Mouse (Mus musculus) forebrain, embryonic 13.5 days (tissue): ENCODE results near the gene Reps2. TPM values are rescaled to one million over a fixed set of nuclear protein-coding genes. Genes with fewer than 3 reads are reported as not detected.

Source experiments
- ATAC-seq: fragments of 200-750 bp; cut with Nextera tagmentation; 2 replicates; pipeline ENCODE4 v1.8.0; 2017
- H3K27ac ChIP-seq: fragments of 300-500 bp; sonication (generic); 2 replicates; pipeline ENCODE4 v1.5.1; 2015; ENCODE audit warnings: inconsistent platforms, mild to moderate bottlenecking, moderate library complexity
- H3K27me3 ChIP-seq: fragments of 300-500 bp; sonication (generic); 2 replicates; pipeline ENCODE4 v1.6.1; 2015; ENCODE audit warnings: mild to moderate bottlenecking, inconsistent platforms
- H3K36me3 ChIP-seq: fragments of 300-500 bp; sonication (generic); 2 replicates; pipeline ENCODE4 v1.6.1; 2015; ENCODE audit warnings: mild to moderate bottlenecking, inconsistent platforms; ENCODE audit not compliant: poor library complexity, severe bottlenecking
- H3K4me1 ChIP-seq: fragments of 300-500 bp; sonication (generic); 2 replicates; pipeline ENCODE4 v1.6.1; 2015; ENCODE audit warnings: inconsistent platforms
- H3K4me2 ChIP-seq: fragments of 300-500 bp; sonication (generic); 2 replicates; pipeline ENCODE4 v1.6.1; 2015; ENCODE audit warnings: inconsistent platforms, mild to moderate bottlenecking, moderate library complexity
- H3K4me3 ChIP-seq: fragments of 300-500 bp; sonication (generic); 2 replicates; pipeline ENCODE4 v1.5.1; 2015; ENCODE audit warnings: mild to moderate bottlenecking, inconsistent platforms
- H3K9ac ChIP-seq: fragments of 300-500 bp; sonication (generic); 2 replicates; pipeline ENCODE4 v1.6.1; 2015; ENCODE audit warnings: mild to moderate bottlenecking, inconsistent platforms
- H3K9me3 ChIP-seq: fragments of 300-500 bp; sonication (generic); replicated peaks from 2 replicates; pipeline ENCODE4 v1.6.1; 2016; ENCODE audit warnings: inconsistent platforms
- WGBS: fragments of 180-500 bp; shearing (Covaris S2); methylation state at CpG from one replicate; pipeline ENCODE4 v1.1.7; 2015; 5-methylcytosine and 5-hydroxymethylcytosine counted together
- polyA plus RNA-seq: library from polyadenylated mRNA; unstranded; fragments of >200 nt; fragmentation: Nextera tagmentation; extraction: Ambion mirVana; gene quantifications from 2 replicates; pipeline ENCODE4 v1.2.1, GENCODE M21; 2015

The Reps2 gene
- polyA plus RNA-seq, 1 experiment from 2014 or later = 1.4 TPM

DNA sequence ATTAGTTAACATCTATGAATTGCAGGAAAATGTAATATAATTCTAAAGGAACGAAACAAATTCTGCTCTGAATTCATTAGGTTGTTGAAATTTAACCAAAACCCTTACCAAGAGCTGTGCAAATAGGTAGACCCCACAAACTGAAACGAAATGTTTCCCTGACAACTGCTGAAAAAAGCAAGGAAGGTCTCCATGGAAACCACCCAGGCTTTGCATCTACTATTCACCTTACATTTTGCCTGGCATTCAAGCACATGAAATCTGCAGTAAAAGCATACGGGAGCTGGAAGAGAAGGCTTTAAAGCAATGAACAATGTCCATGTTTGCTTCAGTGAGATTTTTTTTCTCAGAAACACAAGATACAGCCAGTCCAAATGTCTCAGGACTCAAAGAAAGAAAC is 59.1 kb downstream of the Reps2 start:
- 37% methylated on average over 3 of the region's 3 CpGs for WGBS
- ATAC-seq = peak; percentile 33; the same call in 1 of the 2 replicates
- Histone ChIP-seq H3K4me1 (no peaks in the 10 kb centered on the region), H3K27ac (peak overlapping the region; percentile 5; the same call in 1 of the 2 replicates), H3K4me3 (no peak overlapping the region), H3K27me3 (no peaks in the 10 kb centered on the region; the same call in 1 of the 2 replicates), H3K36me3 (no peaks in the 10 kb centered on the region), H3K9ac (no peak overlapping the region), H3K4me2 (no peak overlapping the region), H3K9me3 (no peaks in the 10 kb centered on the region)

DNA sequence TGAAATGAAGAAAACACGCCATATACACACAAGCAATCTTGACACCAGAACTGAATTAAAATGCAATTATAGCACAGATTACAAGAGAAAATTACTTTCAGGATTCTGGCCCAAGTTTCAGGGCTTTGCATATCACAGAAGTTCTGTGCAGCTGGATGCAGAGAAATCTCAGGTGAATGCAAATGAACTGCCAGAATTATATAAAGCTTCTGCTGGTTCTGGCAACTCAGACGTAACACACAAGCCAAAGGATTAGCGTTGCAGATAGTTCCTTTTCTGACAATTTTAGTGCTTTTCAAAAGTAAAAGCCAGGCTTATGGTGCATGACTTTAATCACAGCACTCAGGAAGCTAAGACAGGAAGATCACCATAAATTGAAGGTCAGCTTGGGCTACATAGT is 62.9 kb downstream of the Reps2 start:
- no peak overlapping the region for H3K9ac ChIP-seq
- H3K4me3 ChIP-seq = no peak overlapping the region
- H3K27me3 ChIP-seq = no peaks in the 10 kb centered on the region; the same call in 1 of the 2 replicates
- H3K4me1 ChIP-seq = no peaks in the 10 kb centered on the region
- no peaks in the 10 kb centered on the region for H3K36me3 ChIP-seq
- 78% methylated on average over 3 of the region's 3 CpGs for WGBS
- no peak for ATAC-seq
- no peaks in the 10 kb centered on the region for H3K9me3 ChIP-seq
- no peak overlapping the region for H3K4me2 ChIP-seq
- no peak overlapping the region for H3K27ac ChIP-seq

DNA sequence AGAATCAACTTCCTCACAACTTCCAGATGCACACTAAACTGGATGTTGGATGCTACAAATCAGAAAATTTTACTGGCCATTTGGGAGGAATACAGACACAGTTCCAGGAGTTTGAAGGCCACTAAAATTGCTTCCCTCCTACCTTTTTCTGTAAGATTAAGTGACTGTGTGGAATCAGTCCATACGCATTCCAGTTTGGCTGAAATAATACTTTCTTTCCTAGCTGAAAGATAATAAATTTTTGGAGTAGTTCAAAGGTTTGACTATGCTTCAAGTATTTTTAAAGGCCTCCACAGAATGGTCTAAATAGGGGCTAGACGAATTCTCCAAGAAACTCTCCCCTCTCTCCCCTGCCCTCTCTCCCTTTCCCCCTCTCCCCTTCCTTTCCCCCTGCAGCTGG is 75.0 kb downstream of the Reps2 start:
- Histone ChIP-seq H3K9ac (no peak overlapping the region), H3K27me3 (no peaks in the 10 kb centered on the region), H3K4me2 (no peak overlapping the region), H3K27ac (no peak overlapping the region), H3K9me3 (no peaks in the 10 kb centered on the region), H3K4me3 (no peak overlapping the region), H3K36me3 (no peaks in the 10 kb centered on the region), H3K4me1 (no peaks in the 10 kb centered on the region)
- whole genome bisulfite sequencing = 72% methylated on average over 2 of the region's 2 CpGs
- ATAC-seq = no peak

DNA sequence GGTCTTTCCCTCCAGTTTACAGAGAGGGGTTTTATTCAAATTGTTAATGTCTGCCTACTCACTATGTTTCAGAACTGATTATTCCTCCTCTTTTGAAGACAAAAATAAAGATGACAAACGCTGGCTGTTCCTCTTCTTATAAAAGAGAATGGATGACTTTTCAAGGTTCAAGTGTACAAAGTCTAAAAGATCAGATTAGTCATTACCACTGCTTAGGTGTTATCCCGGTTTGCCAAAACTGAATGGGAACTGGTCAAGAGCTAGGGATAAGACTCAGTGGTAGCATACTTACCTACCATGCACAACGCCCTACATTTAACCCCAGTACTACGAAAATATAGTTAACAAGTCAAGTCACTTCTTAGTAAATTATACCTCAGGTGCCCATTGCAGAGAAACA is 77.9 kb downstream of the Reps2 start:
- WGBS = 89% methylated on average over 4 of the region's 4 CpGs
- Histone ChIP-seq H3K9ac (no peak overlapping the region), H3K27ac (no peak overlapping the region), H3K4me2 (no peak overlapping the region), H3K9me3 (no peaks in the 10 kb centered on the region), H3K4me1 (no peaks in the 10 kb centered on the region), H3K4me3 (no peak overlapping the region), H3K36me3 (no peaks in the 10 kb centered on the region), H3K27me3 (0 out of 2 replicates have a peak, but pooled peaks cover 2% of the 10 kb centered on the region)
- ATAC-seq = no peak

DNA sequence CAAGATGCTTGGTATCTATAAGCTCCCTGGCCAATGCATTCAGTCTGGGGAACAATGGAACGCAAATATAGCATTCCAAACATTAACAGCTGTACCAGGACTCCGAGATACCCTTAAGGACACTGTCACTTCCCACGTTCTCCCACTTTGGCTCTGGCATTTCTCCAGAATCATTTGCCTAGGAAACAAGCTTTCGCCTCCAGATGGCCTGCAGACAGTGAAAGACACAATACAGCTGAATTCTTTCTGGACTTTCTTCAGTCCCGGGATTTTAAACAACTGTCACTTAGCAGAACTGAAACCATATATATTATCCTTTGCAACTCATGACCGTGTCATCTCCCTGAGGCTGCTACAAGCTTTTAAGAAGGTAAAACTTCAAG is 87.0 kb downstream of the Reps2 start:
- Histone ChIP-seq H3K4me3 (no peak overlapping the region), H3K9ac (no peak overlapping the region), H3K9me3 (no peaks in the 10 kb centered on the region), H3K4me2 (no peak overlapping the region), H3K27ac (no peak overlapping the region), H3K4me1 (no peaks in the 10 kb centered on the region), H3K27me3 (peaks cover 14% of the 10 kb centered on the region; the same call in 1 of the 2 replicates), H3K36me3 (no peaks in the 10 kb centered on the region)
- ATAC-seq = 0 out of 2 replicates have a peak, but pooled peaks have one; percentile 30
- whole genome bisulfite sequencing = 59% methylated on average over 6 of the region's 6 CpGs

DNA sequence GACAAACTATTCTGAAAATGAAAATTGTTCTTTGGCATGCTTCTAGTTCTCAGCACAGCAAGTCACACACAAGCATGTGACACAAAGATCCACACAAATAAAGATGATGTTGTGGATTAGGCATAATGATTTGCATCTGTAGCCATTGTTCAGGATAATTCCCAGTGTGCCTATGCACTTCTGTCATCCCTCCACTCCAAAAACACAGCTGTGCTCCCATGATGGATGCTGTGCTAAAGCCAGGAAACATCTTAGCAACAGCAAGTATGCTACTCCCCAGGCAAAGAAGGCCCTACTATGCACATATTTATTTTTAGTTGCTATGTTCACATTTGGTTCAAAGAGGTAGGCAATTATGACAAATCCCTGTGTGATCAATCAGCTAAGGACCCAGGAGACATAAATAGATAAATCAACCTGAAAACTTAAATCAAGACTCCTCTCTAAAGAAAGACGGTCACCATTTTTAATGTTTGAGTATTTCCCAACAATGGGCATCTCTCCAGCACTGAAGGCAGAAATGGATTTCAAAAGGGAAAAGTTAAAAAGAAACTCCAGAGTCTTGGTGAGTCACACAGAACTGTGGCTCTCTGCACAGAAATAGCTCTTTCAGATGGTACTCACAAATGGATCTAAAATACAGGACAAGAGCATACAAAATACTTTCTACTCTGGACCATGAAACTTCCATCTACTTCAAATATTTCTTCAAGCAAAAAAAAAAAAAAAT is 87.6 kb downstream of the Reps2 start:
- Histone ChIP-seq H3K4me1 (no peaks in the 10 kb centered on the region), H3K27ac (no peak overlapping the region), H3K9ac (no peak overlapping the region), H3K4me2 (no peak overlapping the region), H3K4me3 (no peak overlapping the region), H3K27me3 (peaks cover 14% of the 10 kb centered on the region; the same call in 1 of the 2 replicates), H3K9me3 (no peaks in the 10 kb centered on the region), H3K36me3 (no peaks in the 10 kb centered on the region)
- 100% methylated on average over 1 of the region's 1 CpGs for WGBS
- ATAC-seq = peak; percentile 36; the same call in 1 of the 2 replicates

DNA sequence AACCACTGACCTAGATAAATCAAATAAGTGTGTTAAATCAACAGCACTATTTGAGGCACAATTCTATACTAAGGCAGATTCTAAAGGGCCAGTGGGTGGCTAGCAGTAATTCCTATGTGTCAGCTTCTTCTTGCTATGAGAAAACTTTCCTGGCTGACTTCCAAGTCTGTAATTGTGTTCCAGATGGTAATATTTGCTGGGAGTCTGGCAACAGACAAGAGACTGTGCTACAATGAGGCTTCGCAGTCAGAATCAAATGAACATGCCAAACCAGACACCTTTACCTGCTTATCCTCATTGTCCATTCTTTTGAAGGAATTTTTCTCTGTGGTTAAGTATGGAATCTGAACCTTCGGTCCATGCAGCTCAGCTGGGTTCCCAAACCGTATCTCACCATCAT is 88.9 kb downstream of the Reps2 start:
- Histone ChIP-seq H3K4me1 (no peaks in the 10 kb centered on the region), H3K9me3 (no peaks in the 10 kb centered on the region), H3K27ac (no peak overlapping the region), H3K27me3 (peaks cover 9% of the 10 kb centered on the region; the same call in 1 of the 2 replicates), H3K4me2 (no peak overlapping the region), H3K4me3 (no peak overlapping the region), H3K9ac (no peak overlapping the region), H3K36me3 (no peaks in the 10 kb centered on the region)
- 60% methylated on average over 3 of the region's 3 CpGs for WGBS
- no peak for ATAC-seq

DNA sequence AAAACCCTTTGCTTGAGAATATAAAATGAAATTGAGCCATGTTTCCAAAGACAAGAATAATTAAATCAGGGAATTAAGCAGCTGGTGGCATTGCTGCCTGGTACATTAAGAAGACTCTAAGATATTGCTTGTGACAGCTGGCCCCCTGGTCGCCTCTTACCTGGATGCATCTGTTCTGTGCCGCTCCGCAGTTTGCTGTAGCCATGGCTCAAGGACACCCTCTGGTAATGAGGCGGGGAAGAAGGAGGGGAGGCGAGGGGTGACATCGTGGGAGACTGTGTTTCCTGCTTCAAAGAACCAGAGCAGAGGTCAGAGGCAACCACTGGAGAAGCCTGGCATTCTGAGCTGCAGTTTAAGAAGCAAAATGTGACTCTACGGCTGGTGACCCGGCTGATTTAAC is 91.1 kb downstream of the Reps2 start:
- Histone ChIP-seq H3K36me3 (no peaks in the 10 kb centered on the region), H3K9me3 (no peaks in the 10 kb centered on the region), H3K4me2 (no peak overlapping the region), H3K4me3 (no peak overlapping the region), H3K4me1 (no peaks in the 10 kb centered on the region), H3K27me3 (peaks cover 9% of the 10 kb centered on the region; the same call in 1 of the 2 replicates), H3K27ac (no peak overlapping the region), H3K9ac (no peak overlapping the region)
- WGBS = 57% methylated on average over 8 of the region's 8 CpGs
- no peak for ATAC-seq

DNA sequence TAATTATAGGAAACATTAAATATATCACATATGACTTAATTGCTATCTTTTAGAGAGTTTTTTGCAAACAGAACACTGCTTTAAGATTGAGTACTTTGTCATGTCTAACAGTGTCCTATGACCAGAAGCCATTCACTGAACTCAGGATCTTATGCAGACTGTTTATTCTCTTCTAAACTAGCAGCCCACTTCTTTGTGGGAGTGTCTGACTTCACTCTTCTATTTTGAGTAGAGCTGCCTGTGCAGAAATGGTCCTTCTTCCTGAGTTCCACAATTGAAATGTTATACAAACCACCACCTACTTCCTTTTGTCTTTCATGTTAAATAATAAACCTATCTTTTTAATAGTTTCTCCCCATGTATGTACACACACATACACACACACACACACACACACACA is 98.4 kb downstream of the Reps2 start:
- Histone ChIP-seq H3K27me3 (no peaks in the 10 kb centered on the region; the same call in 1 of the 2 replicates), H3K36me3 (no peaks in the 10 kb centered on the region), H3K4me1 (no peaks in the 10 kb centered on the region), H3K4me3 (no peak overlapping the region), H3K9ac (no peak overlapping the region), H3K27ac (no peak overlapping the region), H3K4me2 (no peak overlapping the region), H3K9me3 (no peaks in the 10 kb centered on the region)
- ATAC-seq = no peak

DNA sequence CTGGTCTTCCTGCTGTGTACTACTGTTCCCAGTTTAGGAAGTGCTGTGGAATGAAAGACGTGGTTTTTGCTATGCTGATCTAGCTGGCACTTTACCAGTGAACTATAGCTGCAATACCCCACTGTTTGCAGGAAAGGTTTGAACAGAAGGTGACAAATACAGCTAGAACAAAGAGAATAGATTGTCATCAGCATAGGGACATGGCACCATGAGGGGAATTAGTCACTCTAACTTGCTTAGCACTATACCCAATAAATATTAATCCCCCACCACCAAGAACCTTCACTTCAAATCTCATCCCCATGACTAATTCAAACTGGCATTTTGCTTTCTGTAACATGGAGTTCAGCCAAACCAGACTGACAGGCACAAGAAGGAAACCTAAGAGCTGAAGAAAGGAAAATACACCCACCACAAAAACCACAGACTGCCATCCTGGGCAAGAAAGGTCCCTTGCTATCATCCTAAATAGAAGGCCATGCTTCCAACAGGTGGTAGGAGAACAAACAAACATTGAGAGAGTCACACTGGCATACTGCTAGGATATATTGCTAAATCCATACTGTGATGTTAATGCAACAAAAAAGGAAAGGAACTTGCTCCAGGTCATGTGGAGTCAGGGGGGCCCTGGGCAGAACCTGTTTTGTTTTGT is 100.7 kb downstream of the Reps2 start:
- ATAC-seq = no peak; the same call in 1 of the 2 replicates
- H3K4me3 ChIP-seq = no peak overlapping the region
- no peaks in the 10 kb centered on the region for H3K4me1 ChIP-seq
- H3K36me3 ChIP-seq = no peaks in the 10 kb centered on the region
- H3K9me3 ChIP-seq = no peaks in the 10 kb centered on the region
- H3K27me3 ChIP-seq = no peaks in the 10 kb centered on the region
- no peak overlapping the region for H3K9ac ChIP-seq
- no peak overlapping the region for H3K4me2 ChIP-seq
- 60% methylated on average over 1 of the region's 1 CpGs for WGBS
- no peak overlapping the region for H3K27ac ChIP-seq

DNA sequence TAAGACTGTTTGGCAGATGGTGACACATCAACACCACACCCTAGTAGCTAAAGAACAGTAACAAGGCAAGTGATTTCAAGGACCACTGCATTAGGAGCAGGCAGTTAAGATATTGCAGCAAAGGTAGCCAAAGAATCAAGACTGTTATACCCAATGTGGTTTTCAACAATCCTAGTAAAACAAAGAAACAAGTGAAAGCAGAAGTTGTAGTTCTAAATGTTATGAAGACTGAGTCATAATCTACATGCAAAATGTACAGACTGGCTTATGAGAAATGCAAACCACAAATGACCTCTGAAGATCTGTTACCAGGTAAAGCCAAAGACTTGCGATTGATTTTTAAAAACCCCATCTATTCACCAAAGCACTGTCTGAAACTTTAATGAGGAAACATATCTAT is 101.5 kb downstream of the Reps2 start:
- Histone ChIP-seq H3K4me2 (no peak overlapping the region), H3K27me3 (no peaks in the 10 kb centered on the region), H3K4me3 (no peak overlapping the region), H3K36me3 (no peaks in the 10 kb centered on the region), H3K27ac (no peak overlapping the region), H3K4me1 (no peaks in the 10 kb centered on the region), H3K9me3 (no peaks in the 10 kb centered on the region), H3K9ac (no peak overlapping the region)
- WGBS = 94% methylated on average over 1 of the region's 1 CpGs
- ATAC-seq = no peak

DNA sequence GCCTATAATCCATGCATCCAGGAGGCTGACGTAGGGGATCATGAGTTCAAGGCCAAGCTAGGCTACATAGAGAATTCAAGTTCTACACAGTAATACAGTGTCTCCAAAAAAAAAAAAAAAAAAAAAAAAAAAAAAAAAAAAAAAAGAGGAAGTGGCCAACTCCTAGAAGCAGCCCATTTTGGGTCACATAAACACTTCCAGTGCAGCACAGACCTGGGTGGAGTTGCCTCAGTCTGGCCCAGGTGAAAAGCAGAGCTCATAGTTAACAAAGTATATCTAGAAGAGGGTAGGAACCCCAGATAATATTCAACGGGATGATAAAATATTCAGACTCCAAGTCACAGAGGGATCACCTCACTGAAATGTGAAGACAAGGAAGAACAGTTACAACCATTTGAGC is 112.4 kb downstream of the Reps2 start:
- WGBS = 94% methylated on average over 2 of the region's 2 CpGs
- Histone ChIP-seq H3K9me3 (no peaks in the 10 kb centered on the region), H3K4me2 (no peak overlapping the region), H3K9ac (no peak overlapping the region), H3K27me3 (peaks cover 5% of the 10 kb centered on the region; the same call in 1 of the 2 replicates), H3K4me3 (no peak overlapping the region), H3K4me1 (no peaks in the 10 kb centered on the region), H3K27ac (no peak overlapping the region), H3K36me3 (no peaks in the 10 kb centered on the region)
- no peak for ATAC-seq
